Mouse (Mus musculus) thymus, postnatal 14 days (tissue): ENCODE results near the gene Rita1.

Experiments used
- DNase-seq: peaks from one replicate; pipeline ENCODE4 v3.0.0; 2021

Gene Rita1

DNA sequence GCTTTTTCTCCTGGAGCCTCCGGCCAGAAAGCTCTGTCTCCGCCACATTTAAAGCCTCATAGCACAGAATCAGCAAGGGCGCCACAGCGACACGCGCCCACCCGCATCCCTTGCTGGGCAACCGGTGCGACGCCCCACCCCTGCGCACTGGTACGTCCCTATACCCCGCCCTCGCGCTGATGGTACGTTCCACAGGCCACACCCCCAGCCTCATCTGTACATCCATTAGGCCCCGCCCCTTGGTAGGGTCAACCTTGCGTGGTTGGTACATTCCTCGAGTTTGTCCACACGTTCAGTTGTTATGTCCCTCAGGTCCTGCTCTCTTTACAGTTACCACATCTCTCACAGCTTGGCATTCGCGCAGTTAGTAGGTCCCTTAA, at the start of gene Rita1, which contains the start of gene Ddx54:
Gene Rita1, minus strand, starts transcription at position 148 of the 380 bp plus-strand sequence.
Gene Ddx54, plus strand, starts transcription at position 298 of the 380 bp plus-strand sequence.
- DNase-seq, result peak; percentile 99

DNA sequence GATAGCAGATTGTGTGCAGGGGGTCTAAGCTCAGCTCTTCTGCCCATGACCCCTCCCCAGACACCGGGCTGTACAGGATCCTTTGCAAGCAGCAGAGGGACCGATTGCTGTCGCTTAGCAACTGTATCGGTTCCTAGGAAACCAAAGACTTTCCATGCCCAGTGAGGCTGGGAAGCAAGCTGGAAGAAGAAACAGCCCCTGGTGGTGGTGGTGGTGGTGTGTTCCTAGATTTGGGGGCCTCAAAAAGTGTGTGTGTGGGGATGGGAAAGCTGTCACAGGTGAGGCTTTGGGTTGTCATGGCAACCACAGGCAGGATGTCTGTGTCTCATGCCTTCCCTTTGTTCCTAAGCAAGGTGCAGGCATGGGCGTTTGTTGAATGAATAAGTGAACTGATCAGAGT, 48.4 kb upstream of the Rita1 start:
- DNase-seq, result peak; percentile 54

- DNase-seq, result no peak
These were observed 43.9 kb upstream of the Rita1 start for GRCm38 (mm10) chr5:120656281-120656751.

DNA sequence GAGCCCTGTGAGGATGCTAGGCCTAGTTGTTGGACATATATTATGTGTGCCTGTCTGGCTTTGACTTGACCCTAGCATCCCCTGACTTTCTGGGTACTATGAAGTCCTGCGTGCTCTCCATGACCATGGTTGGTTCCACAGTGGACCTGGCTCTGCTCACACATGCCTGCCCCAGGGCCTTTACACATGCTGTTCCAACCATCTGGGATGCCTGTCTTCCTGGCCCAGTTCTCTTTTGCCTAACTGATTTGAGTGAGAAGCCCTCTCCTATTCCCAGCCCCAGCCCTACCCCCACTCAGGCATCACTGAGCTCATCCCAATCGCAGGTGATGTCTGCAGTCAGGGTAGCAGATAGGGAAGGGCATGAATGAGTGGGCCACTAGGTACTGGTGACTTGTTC, 41.5 kb upstream of the Rita1 start:
- no peak for DNase-seq

GRCm38 (mm10) chr5:120652915-120653701, 40.7 kb upstream of the Rita1 start:
- DNase-seq, result no peak

DNA sequence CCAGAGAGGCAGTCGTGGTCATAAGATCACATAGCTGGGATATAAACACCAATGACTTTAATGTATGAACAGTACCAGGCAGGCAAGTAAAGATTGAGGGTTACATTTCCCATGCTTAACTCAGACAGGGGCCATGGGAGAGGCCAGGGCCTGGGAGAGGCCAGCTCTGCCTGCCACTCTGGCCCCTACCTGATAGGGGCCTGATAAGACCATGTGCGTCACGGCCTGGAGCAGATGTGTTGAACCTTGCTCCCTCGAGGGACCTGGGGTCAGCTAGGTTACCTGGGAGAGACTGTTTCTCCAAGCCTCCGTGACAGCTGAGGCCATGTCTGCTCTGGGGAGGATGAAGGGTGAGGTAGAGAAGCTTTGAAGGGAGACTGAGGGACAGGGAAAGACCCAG, 38.8 kb upstream of the Rita1 start:
- DNase-seq, result no peak

DNA sequence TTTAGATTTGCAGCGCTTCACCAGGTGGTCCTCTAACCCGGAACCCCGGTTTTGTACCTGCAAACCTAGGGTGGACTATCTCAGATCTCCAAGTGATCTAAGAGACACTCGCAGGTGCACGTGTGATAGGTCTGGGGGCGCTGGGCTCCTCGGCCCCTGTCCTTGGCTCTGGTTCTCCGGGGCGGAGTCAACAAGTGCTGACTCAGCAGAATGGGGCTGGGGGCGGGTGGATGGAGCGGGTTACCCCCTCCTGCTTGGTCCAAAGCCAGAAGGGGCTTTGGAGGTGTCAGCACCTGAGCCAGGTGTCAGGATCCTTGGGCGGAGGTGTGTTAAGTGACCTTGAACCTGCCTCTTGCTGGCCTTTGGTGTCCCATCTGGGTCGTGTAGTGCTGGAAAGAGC, 37.5 kb upstream of the Rita1 start:
- DNase-seq, result peak; percentile 48

DNA sequence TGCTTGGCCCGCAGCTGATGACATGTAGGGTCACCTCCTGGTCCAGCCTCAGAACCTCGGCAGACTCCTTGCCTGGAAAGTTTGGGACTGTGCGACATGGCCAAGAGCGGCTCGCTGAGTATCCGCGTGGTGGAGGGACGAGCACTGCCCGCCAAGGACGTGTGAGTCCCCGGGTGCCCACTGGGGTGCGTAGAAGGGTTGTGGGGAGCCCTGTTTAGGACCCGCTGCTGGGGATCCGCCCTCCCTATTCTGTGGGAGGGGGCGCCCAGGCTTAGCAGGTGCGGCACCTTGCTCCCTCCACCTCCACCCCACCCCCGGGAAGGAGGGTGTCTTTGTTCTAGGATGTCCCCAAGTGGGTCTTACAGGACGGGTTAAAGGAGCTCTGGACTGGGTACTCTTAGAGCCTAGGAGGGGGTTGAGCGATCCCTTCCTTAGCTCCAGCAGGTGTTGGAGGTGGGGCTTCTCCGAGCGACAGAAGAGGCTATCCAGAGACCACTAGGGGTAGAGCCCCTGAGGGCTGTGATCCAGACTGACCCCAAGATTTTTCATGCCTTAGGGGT, 37.1 kb upstream of the Rita1 start:
- peak; percentile 73 for DNase-seq

DNA sequence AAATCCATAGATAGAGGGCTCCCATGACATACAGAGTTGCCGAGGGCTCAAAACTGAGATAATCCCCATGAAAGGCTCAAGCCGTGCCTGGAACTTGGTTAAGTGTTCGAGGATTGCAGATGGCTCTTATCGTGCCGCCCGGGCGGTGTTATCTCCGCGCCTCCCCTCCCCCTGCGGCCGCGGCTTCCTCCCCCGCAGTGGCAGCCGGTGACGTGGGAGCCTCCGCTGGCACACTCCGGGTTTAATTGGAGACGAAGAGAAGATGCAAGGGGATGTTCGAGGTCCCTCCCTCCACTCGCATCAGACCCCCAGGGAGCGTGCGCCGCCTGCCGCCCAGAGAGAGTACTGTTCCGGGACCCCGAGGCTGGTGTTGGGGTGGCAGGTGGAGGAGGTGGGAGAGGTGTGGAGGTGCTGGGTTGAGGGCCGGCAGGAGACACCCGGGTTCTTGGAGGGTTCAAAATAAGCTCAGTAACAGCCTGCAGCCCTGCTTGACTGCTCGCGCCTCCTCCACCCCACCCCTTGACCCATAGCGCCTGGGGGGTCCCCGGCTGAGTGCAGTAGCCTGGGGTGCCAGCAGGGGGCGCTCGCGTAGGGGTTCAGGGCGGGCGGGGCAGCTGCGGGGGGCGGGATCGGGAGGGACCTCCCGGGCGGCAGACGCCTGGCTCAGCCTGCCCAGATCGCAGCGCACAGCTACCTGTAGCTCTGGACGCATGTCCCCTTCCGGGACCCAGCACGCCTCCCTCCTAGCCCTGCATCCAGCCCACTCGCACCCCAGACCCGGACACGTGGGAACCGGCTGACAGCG, 36.4 kb upstream of the Rita1 start, which contains the start of gene Rasal1:
Gene Rasal1, plus strand, starts transcription at position 244 of the 805 bp plus-strand sequence.
- DNase-seq, result peak; percentile 95

- peak; percentile 56 for DNase-seq
These were observed 35.6 kb upstream of the Rita1 start for GRCm38 (mm10) chr5:120647814-120648491.

GRCm38 (mm10) chr5:120647361-120647760, 35.0 kb upstream of the Rita1 start:
- peak; percentile 58 for DNase-seq

GRCm38 (mm10) chr5:120645851-120646250, 33.5 kb upstream of the Rita1 start:
- no peak for DNase-seq

GRCm38 (mm10) chr5:120644227-120644626, 31.8 kb upstream of the Rita1 start:
- DNase-seq, result no peak

DNA sequence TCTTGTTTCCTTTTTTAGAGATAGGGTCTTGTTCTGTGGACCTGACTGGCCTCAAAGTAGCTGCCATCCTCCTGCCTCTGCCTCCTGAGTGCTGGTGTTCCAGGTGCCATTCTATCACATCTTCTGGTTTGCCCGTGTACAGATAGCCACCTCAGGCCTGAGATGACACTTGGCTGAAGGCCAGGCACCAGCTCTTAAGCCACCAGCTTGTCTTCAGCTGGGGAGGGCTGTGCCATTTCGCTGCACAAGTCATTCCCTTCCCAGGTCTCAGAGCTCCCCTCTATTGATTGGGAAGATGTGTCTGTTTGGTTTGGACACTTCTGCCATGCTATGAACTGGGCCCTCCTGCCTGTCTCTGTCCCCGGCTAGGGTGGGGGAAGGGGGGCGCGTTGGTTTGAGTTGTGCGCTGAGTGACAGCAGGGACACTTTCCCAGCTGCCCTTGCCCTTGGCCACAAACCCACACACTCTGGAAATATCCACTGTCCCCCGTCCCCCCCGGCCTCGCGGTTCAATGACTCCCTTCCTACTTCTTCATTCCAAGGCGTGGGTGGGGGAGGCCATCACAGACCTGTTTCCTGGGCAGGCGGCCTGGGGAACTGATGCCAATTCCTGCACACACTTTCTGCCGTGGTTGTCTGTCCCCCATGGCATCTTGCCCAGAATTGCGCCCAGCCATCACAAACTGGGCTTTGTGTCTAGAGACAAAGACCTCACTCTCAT, 31.1 kb upstream of the Rita1 start:
- no peak for DNase-seq

DNA sequence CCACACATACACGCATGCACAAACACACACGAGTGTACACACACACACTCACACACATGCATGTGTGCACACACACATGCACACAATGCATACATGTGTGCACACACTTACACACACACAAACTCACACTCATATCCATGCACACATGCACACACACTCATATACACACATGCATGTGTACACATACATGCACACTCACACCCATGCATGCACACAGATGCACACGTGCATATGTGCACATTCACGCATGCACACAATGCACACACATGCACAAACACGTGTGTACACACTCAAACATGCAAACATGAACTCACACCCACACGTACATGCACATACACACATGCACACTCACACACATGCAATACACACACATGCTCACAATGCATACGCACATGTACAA, 27.7 kb upstream of the Rita1 start:
- no peak for DNase-seq

- DNase-seq, result no peak
These were observed 23.2 kb upstream of the Rita1 start for GRCm38 (mm10) chr5:120635633-120636032.

DNA sequence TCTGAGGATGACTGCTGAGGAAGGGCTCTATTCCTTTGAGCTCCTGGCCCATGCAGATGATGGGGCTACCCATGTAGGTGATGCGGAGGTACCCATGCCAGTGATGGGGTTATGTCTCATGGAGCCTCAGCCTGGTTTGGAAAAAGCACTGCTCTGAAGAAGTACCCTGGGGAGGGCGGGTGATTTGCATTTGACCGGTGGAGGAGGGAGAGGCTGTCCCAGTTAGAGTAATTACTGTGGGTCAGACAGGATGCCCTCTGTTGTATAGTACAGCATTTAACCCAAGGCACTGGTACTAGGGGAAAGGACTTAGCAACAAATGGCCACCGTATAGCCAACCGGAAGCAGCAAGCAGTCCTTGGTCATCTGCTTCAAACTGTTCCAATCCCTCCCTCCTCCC, 22.5 kb upstream of the Rita1 start:
- DNase-seq, result no peak

DNA sequence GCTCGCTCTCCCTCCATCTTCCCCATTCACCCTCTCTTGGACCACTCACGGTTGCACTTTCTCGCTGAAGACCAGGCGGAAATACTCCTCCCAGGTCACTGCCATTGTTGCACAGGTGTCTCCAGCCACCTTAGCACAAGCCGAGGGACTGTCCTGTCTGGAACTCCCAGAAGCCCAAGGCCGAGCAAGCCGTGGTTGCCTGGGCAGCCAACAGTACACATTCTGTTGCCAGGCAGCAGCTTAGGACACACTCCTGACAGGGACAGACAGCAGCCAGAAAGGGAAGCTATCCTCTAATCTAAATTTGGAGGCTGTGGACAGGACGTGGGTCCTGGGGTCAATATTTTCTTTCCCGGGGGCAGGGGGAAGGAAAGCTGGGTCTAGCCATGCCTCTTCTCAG, 21.7 kb upstream of the Rita1 start, which contains the start of gene Cfap73:
Gene Cfap73, minus strand, starts transcription at position 105 of the 400 bp plus-strand sequence.
- no peak for DNase-seq

GRCm38 (mm10) chr5:120631892-120632291, 19.5 kb upstream of the Rita1 start:
- DNase-seq, result no peak

DNA sequence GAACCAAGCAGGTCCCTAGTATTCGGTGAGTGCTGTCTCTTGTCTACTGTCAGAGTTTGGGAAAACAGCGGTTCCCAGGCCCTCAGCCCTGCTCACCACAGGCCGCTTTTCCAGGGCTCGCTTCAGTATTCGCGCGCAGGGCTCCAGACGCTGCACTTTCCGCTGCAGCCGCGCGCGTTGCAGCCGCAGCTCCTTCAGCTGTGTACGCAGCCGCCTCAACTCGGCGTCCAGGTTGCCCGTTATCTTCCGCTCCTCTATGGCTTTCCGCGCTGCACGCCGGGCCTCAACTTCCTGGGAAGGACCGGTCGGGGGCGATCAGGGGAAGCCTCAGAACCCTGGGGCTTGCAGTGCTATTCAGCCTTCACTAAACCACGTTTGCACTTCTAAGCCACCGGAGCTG, 18.7 kb upstream of the Rita1 start:
- DNase-seq, result peak; percentile 67

DNA sequence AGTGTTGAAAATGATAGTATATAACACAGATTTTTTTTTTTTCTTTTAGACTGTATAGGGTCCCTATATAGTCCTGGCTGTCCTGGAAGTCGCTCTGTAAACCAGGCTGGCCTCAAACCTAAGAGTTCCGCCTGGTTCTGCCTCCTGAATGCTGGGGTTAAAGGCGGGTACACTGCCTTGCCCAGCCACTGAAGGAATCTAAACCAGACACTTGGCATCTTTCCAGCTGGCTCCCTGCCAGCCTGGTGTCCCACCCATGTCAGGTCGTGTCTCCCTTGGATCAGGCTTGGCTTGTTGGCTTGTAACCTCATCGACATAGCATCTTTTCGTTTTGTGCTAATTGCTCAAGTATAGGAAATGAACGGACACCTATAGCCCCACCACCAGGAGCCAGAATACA, 16.2 kb upstream of the Rita1 start:
- DNase-seq, result no peak
